Mouse (Mus musculus): Measurements from ENCODE around the gene Cnn1.
"Not testable (repeated sequence)": the region's sequence is repeated elsewhere in the genome, so short reads cannot be mapped to it uniquely, and the experiment has no call there.

Gene Cnn1

DNA sequence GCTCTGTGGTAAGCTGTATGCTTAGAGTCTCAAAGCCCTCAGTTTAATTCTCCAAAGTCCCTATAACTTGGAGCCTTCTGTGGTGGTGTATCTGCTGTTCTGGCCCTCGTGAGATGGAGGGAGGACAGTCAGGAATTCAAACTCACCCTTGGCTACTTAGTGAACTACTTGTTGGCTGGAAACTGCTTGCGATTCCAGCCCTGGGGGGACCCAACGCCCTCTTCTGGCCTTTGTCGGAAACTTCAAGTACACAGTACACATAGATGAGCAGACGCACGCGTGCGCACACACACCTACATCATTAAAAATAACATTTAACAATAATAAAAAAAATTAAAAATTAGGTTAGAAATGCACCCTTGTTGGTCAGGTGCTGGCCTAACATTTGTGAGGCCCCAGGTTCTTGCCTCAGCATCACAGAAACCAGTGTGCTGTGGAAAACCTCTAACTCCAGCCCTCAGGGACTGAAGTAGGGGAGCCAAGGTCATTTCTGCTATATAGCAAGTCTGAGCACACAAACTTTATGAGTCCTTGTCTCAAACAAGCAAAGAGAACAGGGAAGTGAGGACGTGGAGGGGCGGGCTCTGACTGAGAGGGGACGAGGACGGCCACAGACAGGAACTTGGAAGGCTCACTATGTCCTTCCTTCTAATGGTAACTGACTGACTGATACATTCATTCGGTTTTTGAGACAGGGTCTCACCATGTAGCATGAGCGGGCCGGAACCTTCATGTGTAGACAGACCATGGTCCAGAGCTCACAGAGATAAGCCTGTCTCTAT is 26.4 kb downstream of the Cnn1 start:
- no peak for DNase-seq (ENCODE audit: low spot score)

DNA sequence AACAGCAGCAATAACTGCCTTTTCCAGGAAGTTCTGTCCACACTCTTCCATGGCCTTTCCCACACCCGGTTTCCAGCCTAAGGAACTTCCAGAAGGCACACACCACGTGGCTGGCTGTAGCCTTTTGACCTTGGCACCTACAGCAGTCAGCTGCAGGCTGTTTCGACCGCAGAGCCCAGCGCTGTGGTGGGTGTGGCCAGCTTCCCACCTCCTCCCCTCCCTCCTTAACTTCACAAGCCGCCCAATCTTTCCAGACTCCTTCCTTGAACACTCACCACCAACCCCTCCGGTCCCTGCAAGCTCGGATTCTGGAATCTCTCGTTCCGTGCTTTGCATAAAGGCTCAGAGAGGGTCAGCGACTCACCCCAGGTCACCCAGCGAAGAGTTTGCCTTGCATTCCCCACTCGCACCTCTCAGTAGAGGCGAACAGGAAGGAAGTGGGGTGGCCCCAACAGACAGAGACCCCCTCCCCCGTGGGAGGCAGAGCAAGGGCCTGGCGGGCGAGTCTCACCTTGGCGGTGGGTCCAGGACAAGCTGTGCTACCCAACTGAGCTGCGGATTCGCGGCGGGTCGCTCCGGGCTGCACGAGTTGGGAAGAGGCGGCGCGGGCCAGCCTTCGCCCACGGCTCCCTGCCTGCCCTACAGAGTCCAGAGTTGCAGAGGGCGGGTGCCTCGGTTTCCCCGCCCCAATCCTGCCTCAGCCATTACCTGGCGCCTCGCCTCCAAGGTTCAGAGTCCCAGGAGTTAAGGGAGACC is 32.4 kb downstream of the Cnn1 start:
- no peak for DNase-seq (ENCODE audit: low spot score)

- DNase-seq (ENCODE audit: low spot score), result no peak
Measured at GRCm38 (mm10) chr9:22132220-22132619, 33.2 kb downstream of the Cnn1 start.

- DNase-seq (ENCODE audit: low spot score), result no peak
Measured at GRCm38 (mm10) chr9:22134246-22134890, 35.4 kb downstream of the Cnn1 start.

GRCm38 (mm10) chr9:22134988-22135643 is 36.1 kb downstream of the Cnn1 start:
- no peak for DNase-seq (ENCODE audit: low spot score)

DNA sequence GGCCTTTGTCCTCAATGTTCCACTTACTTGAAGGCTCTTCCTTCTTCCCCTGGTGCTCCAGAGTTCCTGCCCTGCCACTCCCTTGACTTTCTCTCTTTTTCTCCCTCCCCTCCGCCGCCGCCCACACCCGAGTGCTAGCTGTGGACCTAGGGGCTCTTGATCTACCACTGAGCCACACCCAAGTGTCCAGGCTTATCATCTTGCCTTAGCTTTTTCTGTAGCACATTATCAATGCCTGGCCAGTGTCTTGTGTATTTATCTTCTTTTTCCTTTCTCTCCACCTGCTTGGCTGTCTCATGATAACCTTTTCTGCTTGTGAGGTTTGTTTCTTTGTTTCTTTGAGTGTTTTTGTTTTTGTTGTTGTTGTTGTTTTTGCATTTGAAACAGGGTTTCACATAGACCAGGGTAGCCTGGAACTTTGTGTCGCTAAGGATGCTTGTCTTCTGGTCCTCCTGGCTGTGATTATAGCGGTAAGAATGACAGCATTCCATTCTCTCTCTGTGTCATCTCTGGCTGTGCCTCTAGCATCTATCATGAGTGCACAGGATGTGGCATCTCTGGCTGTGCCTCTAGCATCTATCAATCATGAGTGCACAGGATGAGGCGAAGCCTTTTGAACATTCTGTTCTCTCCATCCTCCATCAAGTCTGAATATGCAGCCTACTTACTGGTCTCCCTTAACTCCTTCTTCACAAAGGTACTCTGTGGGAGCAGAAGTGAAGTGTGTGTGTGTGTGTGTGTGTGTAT is 36.8 kb downstream of the Cnn1 start, which contains the start of gene Acp5:
TSS of gene Acp5 (minus strand) at position 68 of the 747 bp plus-strand sequence.
- DNase-seq (ENCODE audit: low spot score), result no peak

DNA sequence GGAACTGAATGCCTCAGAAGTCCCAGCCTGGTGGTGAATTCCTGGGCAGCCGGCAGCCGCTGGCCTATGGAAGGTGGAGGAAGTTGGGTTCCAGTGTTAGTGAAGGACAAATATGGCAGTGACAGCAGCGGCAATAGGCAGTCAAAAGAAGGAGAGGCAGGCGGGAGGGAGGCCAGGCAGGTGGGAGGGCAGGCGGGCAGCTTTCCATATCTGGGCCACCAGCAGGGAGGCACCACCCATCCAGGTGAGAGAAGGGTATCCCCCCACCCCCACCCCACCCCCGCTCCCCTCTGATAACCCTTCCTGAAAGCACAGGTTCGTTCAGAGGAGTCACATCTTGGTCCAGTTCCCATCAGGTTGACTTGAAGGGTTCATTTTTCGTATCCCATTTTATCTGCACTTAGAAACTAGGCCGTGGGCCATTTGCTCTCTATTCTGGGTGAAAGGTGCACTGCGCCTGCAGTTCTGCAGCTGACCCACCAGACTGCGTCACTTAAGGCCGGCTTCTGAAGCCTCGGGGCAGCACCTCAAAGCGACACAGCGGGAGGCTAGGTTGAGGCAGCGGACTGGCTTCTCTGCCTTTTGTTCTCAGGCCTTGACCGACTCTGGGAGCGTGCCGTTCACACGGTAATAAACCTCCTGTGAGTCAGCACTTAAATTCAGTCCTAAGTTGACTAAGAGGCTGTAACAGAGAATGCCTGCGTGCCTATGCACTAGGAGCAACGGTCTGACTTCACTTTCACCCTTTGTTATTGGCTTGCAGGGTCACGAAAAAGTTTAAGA is 37.9 kb downstream of the Cnn1 start:
- no peak for DNase-seq (ENCODE audit: low spot score)

- no peak for DNase-seq (ENCODE audit: low spot score)
Measured at GRCm38 (mm10) chr9:22138480-22138879, 39.5 kb downstream of the Cnn1 start.

GRCm38 (mm10) chr9:22139746-22140145 is 40.7 kb downstream of the Cnn1 start:
- DNase-seq (ENCODE audit: low spot score), result no peak

DNA sequence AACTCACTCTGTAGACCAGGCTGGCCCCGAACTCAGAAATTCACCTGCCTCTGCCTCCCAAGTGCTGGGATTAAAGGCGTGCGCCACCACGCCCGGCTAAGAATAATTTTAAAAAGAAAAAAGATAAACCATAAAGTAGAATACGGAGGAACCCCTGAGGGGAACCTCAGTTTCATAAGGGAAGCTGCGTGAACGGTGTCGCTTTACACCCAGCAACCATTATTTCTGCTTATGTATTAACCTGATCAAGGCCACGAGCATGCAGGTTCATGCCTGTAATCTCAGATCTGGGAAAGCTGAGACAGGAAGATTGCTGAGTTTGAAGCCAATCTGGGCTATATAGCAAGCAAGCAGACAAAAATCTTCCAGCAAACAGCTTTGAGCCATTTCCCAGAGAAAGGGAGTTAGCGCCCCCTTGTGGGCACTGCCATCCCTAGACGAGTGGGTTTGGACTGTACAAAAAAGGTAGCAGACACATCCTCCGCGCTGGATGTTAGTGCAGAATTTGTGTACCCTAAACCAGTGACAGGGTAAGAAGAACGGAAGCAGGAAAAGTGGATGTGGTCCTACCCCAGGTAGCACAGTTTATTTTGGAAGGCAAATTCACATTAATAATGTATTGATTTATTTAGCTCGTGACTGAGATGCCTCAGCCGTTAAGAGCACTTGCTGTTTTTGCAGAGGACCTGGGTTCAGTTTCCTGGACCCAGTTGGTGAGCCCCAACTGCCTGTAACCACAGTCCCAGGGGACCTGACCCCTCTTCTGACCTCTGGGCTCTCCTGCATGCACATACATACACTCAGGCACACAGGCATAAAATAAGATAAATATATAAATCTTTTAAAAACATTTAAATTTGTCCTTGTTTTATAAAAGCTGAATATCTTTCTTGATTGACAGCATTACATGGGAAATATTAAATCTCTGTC is 44.4 kb downstream of the Cnn1 start:
- DNase-seq (ENCODE audit: low spot score), result peak; percentile 65

DNA sequence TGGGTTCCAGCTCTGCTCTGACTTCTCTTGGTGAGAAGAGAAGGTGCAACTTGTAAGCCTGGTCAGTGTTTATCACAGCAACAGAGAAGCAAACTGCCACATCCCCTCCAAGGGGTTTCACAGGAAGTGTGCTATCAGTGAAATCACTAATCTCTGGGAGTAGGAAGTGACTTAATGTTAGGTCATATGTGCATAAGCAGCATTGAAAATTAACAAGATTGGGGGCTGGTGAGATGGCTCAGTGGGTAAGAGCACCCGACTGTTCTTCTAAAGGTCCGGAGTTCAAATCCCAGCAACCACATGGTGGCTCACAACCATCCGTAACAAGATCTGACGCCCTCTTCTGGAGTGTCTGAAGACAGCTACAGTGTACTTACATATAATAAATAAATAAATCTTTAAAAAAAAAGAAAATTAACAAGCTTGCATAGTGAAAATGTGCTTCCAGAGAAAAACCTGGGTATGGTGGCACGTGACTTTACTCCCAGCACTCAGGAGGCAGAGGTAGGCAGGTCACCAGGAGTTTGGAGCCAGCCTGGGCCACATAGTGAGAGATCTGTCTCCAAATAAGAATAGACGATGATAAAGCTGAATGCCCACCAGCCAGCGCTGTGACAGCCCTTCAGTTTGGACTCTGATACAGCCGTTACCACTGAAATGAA is 45.4 kb downstream of the Cnn1 start:
- no peak for DNase-seq (ENCODE audit: low spot score)

GRCm38 (mm10) chr9:22149426-22150248 is 50.6 kb downstream of the Cnn1 start:
- no peak for DNase-seq (ENCODE audit: low spot score)

GRCm38 (mm10) chr9:22150249-22150693 is 51.3 kb downstream of the Cnn1 start:
- not testable (repeated sequence) for DNase-seq (ENCODE audit: low spot score)

DNA sequence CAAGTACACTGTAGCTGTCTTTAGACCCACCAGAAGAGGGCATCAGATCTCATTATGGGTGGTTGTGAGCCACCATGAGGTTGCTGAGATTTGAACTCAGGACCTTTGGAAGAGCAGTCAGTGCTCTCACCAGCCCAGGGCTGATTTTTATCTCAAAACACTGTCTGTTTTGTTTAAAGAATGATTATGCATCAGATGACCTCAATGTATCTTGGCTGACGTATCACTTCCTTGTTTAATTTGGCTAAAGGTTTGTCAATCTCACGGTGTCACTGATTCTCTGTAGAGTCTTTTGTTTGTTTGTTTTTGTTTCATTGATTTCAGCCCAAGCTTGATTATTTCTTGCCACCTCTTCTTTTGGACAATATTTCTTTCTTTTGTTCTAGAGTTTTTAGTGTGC is 51.9 kb downstream of the Cnn1 start:
- no peak for DNase-seq (ENCODE audit: low spot score)

GRCm38 (mm10) chr9:22153810-22154209 is 54.8 kb downstream of the Cnn1 start:
- no peak for DNase-seq (ENCODE audit: low spot score)

DNA sequence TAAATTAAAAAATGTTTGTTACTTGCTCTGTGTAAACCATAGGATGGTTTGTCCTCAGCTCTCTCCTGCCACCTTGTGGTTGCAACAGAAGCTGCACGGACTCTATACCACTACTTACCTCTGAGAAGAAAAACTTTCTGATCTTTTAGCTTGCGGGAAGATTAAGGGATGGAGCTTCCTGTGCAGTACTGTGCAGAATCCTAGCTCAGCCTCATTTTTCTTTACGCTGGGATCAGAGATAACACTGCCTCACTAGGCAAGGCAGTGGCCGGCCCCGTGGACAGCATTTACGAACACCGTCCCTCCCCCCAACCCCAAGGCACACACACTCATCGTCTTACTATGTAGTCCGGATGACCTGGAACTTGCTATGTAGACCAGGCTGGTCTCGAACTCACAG is 56.6 kb downstream of the Cnn1 start:
- DNase-seq (ENCODE audit: low spot score), result no peak

- DNase-seq (ENCODE audit: low spot score), result peak; percentile 97
Measured at GRCm38 (mm10) chr9:22156497-22157245, 57.7 kb downstream of the Cnn1 start, which contains the start of gene Pigyl. Pigyl (plus strand) TSS chr9:22156846.
